Mouse (Mus musculus): Measurements from ENCODE around the gene Twf2. TPM values are rescaled to one million over a fixed set of nuclear protein-coding genes. Genes with fewer than 3 reads are reported as not detected.

The Twf2 gene
- total and polyA plus RNA-seq, 3 experiments, result 120 to 186 (median 131) TPM

DNA sequence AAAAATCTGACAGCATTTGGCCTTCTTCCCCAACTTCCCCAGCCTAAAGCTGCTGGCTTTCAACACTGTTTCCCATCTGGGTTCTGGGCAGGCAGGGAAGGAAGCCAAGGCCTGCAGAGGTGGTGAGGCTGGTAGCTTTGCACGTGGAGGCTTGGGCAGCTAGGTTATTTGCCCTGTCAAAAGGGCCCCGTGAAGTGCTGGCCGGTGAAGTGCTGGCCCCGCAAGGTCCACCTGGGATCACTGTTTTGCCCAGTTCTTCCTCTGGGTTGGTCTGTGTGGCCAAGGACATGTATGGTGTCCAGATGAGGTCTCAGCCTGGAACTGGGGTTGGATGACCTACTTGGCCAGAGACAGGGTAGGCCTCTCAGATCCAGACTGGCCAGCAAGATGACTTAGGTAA is 7.0 kb downstream of the Twf2 start:
- no peak overlapping the region for H3K9ac ChIP-seq (ENCODE audit: insufficient read depth, low read depth)
- dilution Hi-C loops (cut with MboI; ENCODE audit: extremely low pct_ligation_motif_present, extremely low pct_unique_long_range_greater_than_20kb, low sequenced_read_pairs), result no loop called here
- in situ Hi-C loops (cut with MboI; ENCODE audit: low pct_ligation_motif_present, low pct_unique_long_range_greater_than_20kb, low sequenced_read_pairs), result loop anchor here (5.0 kb wide), 1 partner anchor 53 kb away; the partner anchor contains the start of gene Glyctk
- no peaks in the 10 kb centered on the region; the same call in 1 of the 2 replicates for H3K79me2 ChIP-seq (replicated peaks; ENCODE audit: control insufficient read depth, extremely low read depth, insufficient read depth, poor library complexity, severe bottlenecking)
- H3K36me3 ChIP-seq (replicated peaks in 1 of 2; ENCODE audit: control insufficient read depth in 1 of 2, insufficient read depth in 1 of 2, low read length in 1 of 2), result peaks cover 29 to 74% of the 10 kb centered on the region in 2 experiments
- H3K4me1 ChIP-seq (ENCODE audit: control insufficient read depth in 1 of 2, insufficient read depth in 2 of 2), result peaks cover 18 to 53% of the 10 kb centered on the region in 2 experiments
- no peak overlapping the region for H3K4me2 ChIP-seq (ENCODE audit: insufficient read depth, low read depth, poor library complexity, severe bottlenecking)
- H3K9me3 ChIP-seq (replicated peaks; ENCODE audit: low read length), result no peaks in the 10 kb centered on the region
- DNase-seq (ENCODE audit: extremely low read depth), result no peak
- H3K27me3 ChIP-seq (replicated peaks), result no peaks in the 10 kb centered on the region
- no peak overlapping the region for H3K27ac ChIP-seq (ENCODE audit: insufficient read depth, low read depth)
- TF ChIP-seq ZMIZ1 (IDR thresholded peaks at IDR 0.05; ENCODE audit: low read depth, low read length), result no peak
- TF ChIP-seq KAT2A (IDR thresholded peaks at IDR 0.05; ENCODE audit: insufficient replicate concordance, low read length), result no peak
- TF ChIP-seq NELFE (IDR thresholded peaks at IDR 0.05; ENCODE audit: low read depth, low read length), result no peak
- no peak for TF ChIP-seq USF2 (conservative IDR thresholded peaks at IDR 0.05; ENCODE audit: low read depth, low read length)
- H3K4me3 ChIP-seq (replicated peaks in 1 of 3; ENCODE audit: low read depth in 2 of 3, low read length in 2 of 3, poor library complexity in 1 of 3), result no peak overlapping the region

DNA sequence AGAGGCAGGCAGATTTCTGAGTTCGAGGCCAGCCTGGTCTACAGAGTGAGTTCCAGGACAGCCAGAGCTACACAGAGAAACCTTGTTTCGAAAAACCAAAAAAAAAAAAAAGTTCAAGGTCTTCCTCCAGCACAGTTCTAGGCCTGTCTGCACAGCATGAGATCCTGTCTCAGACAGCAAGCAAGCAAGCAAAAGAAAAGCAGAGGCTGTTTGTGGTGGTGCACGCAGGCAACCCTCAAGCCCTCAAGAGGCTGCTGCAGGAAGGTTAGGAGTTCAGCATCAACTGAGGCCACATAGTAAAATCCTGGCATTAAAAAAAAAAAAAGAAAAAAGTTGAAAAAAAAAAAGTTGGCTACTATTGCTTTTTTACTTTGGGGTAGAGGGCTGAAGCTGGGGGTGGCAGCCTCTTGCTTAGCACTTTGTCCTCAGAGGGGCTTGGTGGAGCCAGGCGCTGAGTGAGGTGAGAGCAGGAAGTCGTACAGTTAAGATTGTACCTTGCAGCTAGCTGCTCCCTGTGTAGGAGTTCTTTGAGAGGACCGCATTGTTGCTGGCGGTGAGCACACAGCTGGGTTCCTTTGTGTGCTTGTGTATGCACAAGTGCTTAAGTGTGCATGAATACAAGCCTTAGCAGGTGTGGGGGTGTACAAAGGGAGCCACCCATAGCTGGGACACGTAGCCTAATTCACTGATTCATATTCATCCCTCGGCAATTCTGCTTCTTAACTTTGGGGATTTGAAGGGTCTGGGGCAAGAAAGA is 8.1 kb downstream of the Twf2 start:
- no peaks in the 10 kb centered on the region for H3K9me3 ChIP-seq (replicated peaks; ENCODE audit: low read length)
- H3K27ac ChIP-seq (ENCODE audit: insufficient read depth, low read depth), result peak overlapping the region; percentile 63
- DNase-seq (ENCODE audit: extremely low read depth), result no peak
- H3K27me3 ChIP-seq (replicated peaks), result no peaks in the 10 kb centered on the region
- H3K36me3 ChIP-seq (replicated peaks in 1 of 2; ENCODE audit: control insufficient read depth in 1 of 2, insufficient read depth in 1 of 2, low read length in 1 of 2), result peaks cover 31 to 77% of the 10 kb centered on the region in 2 experiments
- dilution Hi-C loops (cut with MboI; ENCODE audit: extremely low pct_ligation_motif_present, extremely low pct_unique_long_range_greater_than_20kb, low sequenced_read_pairs) (no loop called here), in situ Hi-C loops (cut with MboI; ENCODE audit: low pct_ligation_motif_present, low pct_unique_long_range_greater_than_20kb, low sequenced_read_pairs) (loop anchor here (5.0 kb wide), 1 partner anchor 54 kb away; the partner anchor contains the start of gene Glyctk)
- H3K4me2 ChIP-seq (ENCODE audit: insufficient read depth, low read depth, poor library complexity, severe bottlenecking), result peak overlapping the region; percentile 33; the same call in 1 of the 2 replicates
- no peak overlapping the region for H3K9ac ChIP-seq (ENCODE audit: insufficient read depth, low read depth)
- TF ChIP-seq POLR2AphosphoS2 (IDR thresholded peaks at IDR 0.05; ENCODE audit: low read depth, low read length), result no peak
- peak; percentile 15; the same call in 1 of the 2 replicates for TF ChIP-seq ZNF384 (IDR thresholded peaks at IDR 0.05; ENCODE audit: low read depth, low read length)
- H3K79me2 ChIP-seq (replicated peaks; ENCODE audit: control insufficient read depth, extremely low read depth, insufficient read depth, poor library complexity, severe bottlenecking), result no peaks in the 10 kb centered on the region
- H3K4me3 ChIP-seq (replicated peaks in 1 of 3; ENCODE audit: low read depth in 2 of 3, low read length in 2 of 3, poor library complexity in 1 of 3), result peak overlapping the region in 1 of 3 experiments; percentile 58
- peaks cover 18 to 52% of the 10 kb centered on the region in 2 experiments for H3K4me1 ChIP-seq (ENCODE audit: control insufficient read depth in 1 of 2, insufficient read depth in 2 of 2)

DNA sequence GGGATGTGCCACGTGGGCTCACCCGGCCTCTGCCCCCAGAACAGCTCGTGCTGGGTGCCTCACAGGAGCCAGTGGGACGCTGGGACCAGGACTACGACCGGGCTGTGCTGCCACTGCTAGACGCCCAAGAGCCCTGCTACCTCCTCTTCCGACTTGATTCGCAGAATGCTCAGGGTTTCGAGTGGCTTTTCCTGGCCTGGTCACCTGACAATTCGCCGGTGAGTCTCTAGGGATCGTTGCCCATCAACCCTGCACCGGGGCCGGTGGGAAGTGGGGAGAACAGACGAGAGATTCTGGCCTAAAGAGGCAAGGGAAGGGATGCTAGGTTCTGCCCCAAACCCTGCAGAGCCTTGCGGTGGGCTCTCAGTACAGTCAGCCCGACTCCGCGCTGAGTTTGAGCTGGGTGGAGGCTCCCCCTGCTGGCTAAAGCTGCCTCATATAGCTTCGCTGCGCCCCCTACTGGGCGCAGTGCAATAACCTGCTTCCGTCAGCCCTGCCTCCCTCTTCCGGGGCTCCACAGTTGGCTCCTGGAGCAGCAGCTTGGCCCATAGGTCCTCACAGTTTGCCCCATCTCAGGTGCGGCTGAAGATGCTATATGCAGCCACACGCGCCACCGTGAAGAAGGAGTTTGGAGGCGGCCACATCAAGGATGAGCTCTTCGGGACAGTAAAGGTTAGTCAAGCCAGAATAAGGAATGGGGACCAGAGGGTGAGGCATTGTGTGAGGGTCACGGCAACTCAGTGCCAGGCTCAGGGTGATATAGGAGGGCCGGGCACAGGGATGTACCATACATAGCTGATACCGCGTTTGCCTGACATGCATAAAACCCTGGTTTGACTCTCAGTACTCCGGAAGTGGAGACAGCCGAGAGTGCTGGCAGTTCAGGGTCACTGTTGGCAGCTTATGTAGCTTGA is 9.0 kb downstream of the Twf2 start:
- Histone ChIP-seq H3K27me3 (replicated peaks) (no peaks in the 10 kb centered on the region), H3K4me1 (ENCODE audit: control insufficient read depth in 1 of 2, insufficient read depth in 2 of 2) (peaks cover 18 to 52% of the 10 kb centered on the region in 2 experiments), H3K9ac (ENCODE audit: insufficient read depth, low read depth) (peak overlapping the region; percentile 41), H3K9me3 (replicated peaks; ENCODE audit: low read length) (no peaks in the 10 kb centered on the region), H3K4me2 (ENCODE audit: insufficient read depth, low read depth, poor library complexity, severe bottlenecking) (peak overlapping the region; percentile 53), H3K79me2 (replicated peaks; ENCODE audit: control insufficient read depth, extremely low read depth, insufficient read depth, poor library complexity, severe bottlenecking) (no peaks in the 10 kb centered on the region), H3K27ac (ENCODE audit: insufficient read depth, low read depth) (peak overlapping the region; percentile 63), H3K36me3 (replicated peaks in 1 of 2; ENCODE audit: control insufficient read depth in 1 of 2, insufficient read depth in 1 of 2, low read length in 1 of 2) (peaks cover 30 to 77% of the 10 kb centered on the region in 2 experiments), H3K4me3 (replicated peaks in 1 of 3; ENCODE audit: low read depth in 2 of 3, low read length in 2 of 3, poor library complexity in 1 of 3) (peak overlapping the region; percentile 58 to 66 (median 66))
- peak; percentile 94 for DNase-seq (ENCODE audit: extremely low read depth)
- dilution Hi-C loops (cut with MboI; ENCODE audit: extremely low pct_ligation_motif_present, extremely low pct_unique_long_range_greater_than_20kb, low sequenced_read_pairs) (no loop called here), in situ Hi-C loops (cut with MboI; ENCODE audit: low pct_ligation_motif_present, low pct_unique_long_range_greater_than_20kb, low sequenced_read_pairs) (loop anchor here (5.0 kb wide), 1 partner anchor 55 kb away; the partner anchor contains the start of gene Glyctk)
- TF ChIP-seq RAD21 (IDR thresholded peaks at IDR 0.05; ENCODE audit: low read depth, low read length) (peak; percentile 89), TBP (conservative IDR thresholded peaks at IDR 0.05; ENCODE audit: low read depth, low read length) (peak; percentile 91), KAT2A (IDR thresholded peaks at IDR 0.05; ENCODE audit: insufficient replicate concordance, low read length) (0 out of 2 replicates have a peak, but pooled peaks have one; percentile 48), MYC (IDR thresholded peaks at IDR 0.05; ENCODE audit: low read depth, low read length) (peak; percentile 66; the same call in 1 of the 2 replicates), E2F4 (IDR thresholded peaks at IDR 0.05; ENCODE audit: insufficient replicate concordance, low read depth, low read length) (no peak), SMC3 (IDR thresholded peaks at IDR 0.05; ENCODE audit: low read depth, low read length) (peak; percentile 97), MXI1 (IDR thresholded peaks at IDR 0.05; ENCODE audit: low read depth, low read length) (peak; percentile 80), USF2 (conservative IDR thresholded peaks at IDR 0.05; ENCODE audit: low read depth, low read length) (no peak), UBTF (IDR thresholded peaks at IDR 0.05; ENCODE audit: low read depth, low read length) (no peak; the same call in 1 of the 2 replicates), ZC3H11A (IDR thresholded peaks at IDR 0.05; ENCODE audit: low read depth, low read length) (peak; percentile 69), JUN (IDR thresholded peaks at IDR 0.05; ENCODE audit: insufficient read depth, low read depth, low read length) (no peak), POLR2A (IDR thresholded peaks at IDR 0.05; ENCODE audit: low read depth, low read length) (peak; percentile 51; the same call in 1 of the 2 replicates), ZMIZ1 (IDR thresholded peaks at IDR 0.05; ENCODE audit: low read depth, low read length) (no peak), JUND (conservative IDR thresholded peaks at IDR 0.05; ENCODE audit: low read depth, low read length) (peak; percentile 57; the same call in 1 of the 2 replicates), NRF1 (IDR thresholded peaks at IDR 0.05; ENCODE audit: low read depth, low read length) (peak; percentile 30; the same call in 1 of the 2 replicates), EP300 (IDR thresholded peaks at IDR 0.05; ENCODE audit: low read length) (no peak), ETS1 (conservative IDR thresholded peaks at IDR 0.05; ENCODE audit: low read depth, low read length) (peak; percentile 25; the same call in 1 of the 2 replicates)

Data from CH12.LX (cell line).